Mouse (Mus musculus) frontal cortex, postnatal 10 days (tissue): ENCODE data around the gene Cdkal1.

Experiments
- DNase-seq, 2 experiments: peaks; one replicate each; pipeline ENCODE4 v3.0.0; 2022; ENCODE audit warnings: low spot score in 2 of 2, mixed read lengths in 1 of 2

Cdkal1 gene

GRCm38 (mm10) chr13:29581762-29582700 lies 273.4 kb downstream of the Cdkal1 start:
- peak; percentile 17 to 19 for DNase-seq

- DNase-seq = no peak
These were observed 274.7 kb downstream of the Cdkal1 start for GRCm38 (mm10) chr13:29580780-29581179.

- no peak for DNase-seq
These were observed 275.5 kb downstream of the Cdkal1 start for GRCm38 (mm10) chr13:29580009-29580408.

- DNase-seq = no peak
These were observed 276.9 kb downstream of the Cdkal1 start for GRCm38 (mm10) chr13:29578621-29579020.

- DNase-seq = no peak
These were observed 280.7 kb downstream of the Cdkal1 start for GRCm38 (mm10) chr13:29574784-29575183.

GRCm38 (mm10) chr13:29572477-29572876 lies 283.0 kb downstream of the Cdkal1 start:
- DNase-seq = no peak

- no peak for DNase-seq
These were observed 289.8 kb downstream of the Cdkal1 start for GRCm38 (mm10) chr13:29565710-29566109.

GRCm38 (mm10) chr13:29559188-29559587 lies 296.3 kb downstream of the Cdkal1 start:
- DNase-seq = no peak

- DNase-seq = no peak
These were observed 300.2 kb downstream of the Cdkal1 start for GRCm38 (mm10) chr13:29555160-29555785.

GRCm38 (mm10) chr13:29553792-29554191 lies 301.7 kb downstream of the Cdkal1 start:
- no peak for DNase-seq

GRCm38 (mm10) chr13:29552322-29552870 lies 303.1 kb downstream of the Cdkal1 start:
- DNase-seq = no peak

- no peak for DNase-seq
These were observed 304.6 kb downstream of the Cdkal1 start for GRCm38 (mm10) chr13:29550886-29551285.

GRCm38 (mm10) chr13:29550203-29550602 lies 305.3 kb downstream of the Cdkal1 start:
- DNase-seq = peak in 1 of 2 experiments; percentile 31

- DNase-seq = no peak
These were observed 305.7 kb downstream of the Cdkal1 start for GRCm38 (mm10) chr13:29549761-29550160.

GRCm38 (mm10) chr13:29537906-29538305 lies 317.6 kb downstream of the Cdkal1 start:
- no peak for DNase-seq

- no peak for DNase-seq
These were observed 321.9 kb downstream of the Cdkal1 start for GRCm38 (mm10) chr13:29533586-29533985.

GRCm38 (mm10) chr13:29528344-29528743 lies 327.1 kb downstream of the Cdkal1 start:
- no peak for DNase-seq

- DNase-seq = no peak
These were observed 334.2 kb downstream of the Cdkal1 start for GRCm38 (mm10) chr13:29521321-29521720.

- no peak for DNase-seq
These were observed 341.4 kb downstream of the Cdkal1 start for GRCm38 (mm10) chr13:29514071-29514470.

- no peak for DNase-seq
These were observed 350.5 kb downstream of the Cdkal1 start for GRCm38 (mm10) chr13:29504861-29505568.

GRCm38 (mm10) chr13:29503147-29504044 lies 352.1 kb downstream of the Cdkal1 start:
- no peak for DNase-seq
